Mouse (Mus musculus) myocyte (in vitro differentiated cells): Measurements from ENCODE around the gene Noct. TPM values are rescaled to one million over a fixed set of nuclear protein-coding genes. Genes with fewer than 3 reads are reported as not detected.

ENCODE experiments used
- H3K27me3 ChIP-seq: one replicate; pipeline ENCODE4 v1.6.1; 2011; ENCODE audit not compliant: control insufficient read depth, insufficient read depth, insufficient read length
- H3K36me3 ChIP-seq: one replicate; pipeline ENCODE4 v1.6.1; 2011; ENCODE audit not compliant: control insufficient read depth, insufficient read depth
- H3K4me2 ChIP-seq: one replicate; pipeline ENCODE4 v1.6.1; 2011; ENCODE audit warnings: low read depth, control low read depth
- H3K4me3 ChIP-seq: one replicate; pipeline ENCODE4 v1.5.1; 2011; ENCODE audit warnings: mild to moderate bottlenecking, control low read depth, moderate library complexity
- H3K79me2 ChIP-seq: one replicate; pipeline ENCODE4 v1.6.1; 2011; ENCODE audit not compliant: control insufficient read depth, insufficient read depth
- H3ac ChIP-seq: one replicate; pipeline ENCODE4 v1.6.1; 2011; ENCODE audit not compliant: control insufficient read depth, insufficient read length
- CEBPB ChIP-seq: IDR thresholded peaks from 2 replicates; pipeline ENCODE4 v1.6.1; 2011; ENCODE audit warnings: mild to moderate bottlenecking, moderate library complexity; ENCODE audit not compliant: poor library complexity, insufficient read depth, severe bottlenecking
- E2F4 ChIP-seq: IDR thresholded peaks from one replicate; pipeline ENCODE4 v1.6.1; 2011; ENCODE audit warnings: mild to moderate bottlenecking, control low read depth, moderate library complexity; ENCODE audit not compliant: insufficient read depth
- MAX ChIP-seq: IDR thresholded peaks from one replicate; pipeline ENCODE4 v1.6.1; 2011; ENCODE audit warnings: low read depth, mild to moderate bottlenecking, control low read depth
- MYOD1 ChIP-seq, 3 experiments: IDR thresholded peaks; one replicate each; pipeline ENCODE4 v1.6.1; 2011; ENCODE audit warnings: control low read depth in 2 of 3, low read depth in 2 of 3, mild to moderate bottlenecking in 2 of 3, moderate library complexity in 1 of 3; ENCODE audit not compliant: insufficient read length in 2 of 3, control insufficient read depth in 1 of 3
- MYOG ChIP-seq, 3 experiments: IDR thresholded peaks; one replicate each; pipeline ENCODE4 v1.6.1; 2011; ENCODE audit warnings: control low read depth in 2 of 3, low read depth in 2 of 3, mild to moderate bottlenecking in 2 of 3; ENCODE audit not compliant: insufficient read length in 2 of 3, control insufficient read depth in 1 of 3, insufficient read depth in 1 of 3
- POLR2A ChIP-seq: IDR thresholded peaks from one replicate; pipeline ENCODE4 v1.6.1; 2011; ENCODE audit warnings: low read depth, mild to moderate bottlenecking, control low read depth, moderate library complexity; ENCODE audit not compliant: insufficient read length
- POLR2AphosphoS2 ChIP-seq: IDR thresholded peaks from one replicate; pipeline ENCODE4 v1.6.1; 2011; ENCODE audit warnings: low read depth, control low read depth; ENCODE audit not compliant: insufficient read length
- REST ChIP-seq: IDR thresholded peaks from one replicate; pipeline ENCODE4 v1.6.1; 2011; ENCODE audit warnings: mild to moderate bottlenecking, control low read depth, moderate library complexity; ENCODE audit not compliant: insufficient read depth, insufficient read length
- SRF ChIP-seq: IDR thresholded peaks from one replicate; pipeline ENCODE4 v1.6.1; 2011; ENCODE audit warnings: low read depth; ENCODE audit not compliant: control insufficient read depth, insufficient read length
- TCF12 ChIP-seq: IDR thresholded peaks from one replicate; pipeline ENCODE4 v1.6.1; 2011; ENCODE audit warnings: mild to moderate bottlenecking, control low read depth; ENCODE audit not compliant: poor library complexity, insufficient read depth, severe bottlenecking
- TCF3 ChIP-seq: IDR thresholded peaks from one replicate; pipeline ENCODE4 v1.6.1; 2011; ENCODE audit warnings: low read depth, control low read depth; ENCODE audit not compliant: insufficient read length
- USF1 ChIP-seq: IDR thresholded peaks from one replicate; pipeline ENCODE4 v1.6.1; 2011; ENCODE audit warnings: low read depth, mild to moderate bottlenecking, control low read depth, moderate library complexity
- polyA plus RNA-seq: library from polyadenylated mRNA; unstranded; fragments of >200 nt; fragmentation: generic; extraction: Trizol; gene quantifications from one replicate; pipeline ENCODE4 v1.2.1, GENCODE M21; 2012; ENCODE audit warnings: missing spikeins

The Noct gene
- polyA plus RNA-seq: 7.2 TPM

GRCm38 (mm10) chr3:51224363-51225225 lies at the start of gene Noct:
TSS of gene Noct (plus strand) at chr3:51224447.
- Histone ChIP-seq H3K79me2 (peaks cover 34% of the 10 kb centered on the region), H3K4me3 (peak within 1 kb of the TSS; percentile 44), H3K4me2 (peak within 1 kb of the TSS; percentile 90), H3K36me3 (no peaks in the 10 kb centered on the region), H3ac (peak within 1 kb of the TSS; percentile 93), H3K27me3 (no peaks in the 10 kb centered on the region)
- TF ChIP-seq MYOG (IDR thresholded peaks at IDR 0.05; ENCODE audit: control insufficient read depth in 1 of 3, insufficient read depth in 1 of 3, insufficient read length in 2 of 3, low read depth in 2 of 3) (peak in 1 of 3 experiments; percentile 52), TCF12 (no peak), REST (peak; percentile 34), E2F4 (no peak), TCF3 (no peak), MAX (no peak), MYOD1 (IDR thresholded peaks at IDR 0.05; ENCODE audit: control insufficient read depth in 1 of 3, insufficient read length in 2 of 3, low read depth in 2 of 3) (peak in 1 of 3 experiments; percentile 12), POLR2A (peak; percentile 93), SRF (peak; percentile 65), CEBPB (no peak), POLR2AphosphoS2 (peak; percentile 93), USF1 (no peak)

- Histone ChIP-seq H3ac (no peak overlapping the region), H3K79me2 (no peaks in the 10 kb centered on the region), H3K27me3 (no peaks in the 10 kb centered on the region), H3K36me3 (no peaks in the 10 kb centered on the region), H3K4me3 (no peak overlapping the region), H3K4me2 (no peak overlapping the region)
- no peak for TF ChIP-seq MYOG (IDR thresholded peaks at IDR 0.05; ENCODE audit: control insufficient read depth in 1 of 3, insufficient read depth in 1 of 3, insufficient read length in 2 of 3, low read depth in 2 of 3)
- no peak for TF ChIP-seq CEBPB
- TF ChIP-seq MAX: no peak
- TF ChIP-seq TCF3: no peak
- TF ChIP-seq USF1: no peak
- TF ChIP-seq POLR2AphosphoS2: no peak
- no peak for TF ChIP-seq REST
- no peak for TF ChIP-seq E2F4
- TF ChIP-seq SRF: no peak
- TF ChIP-seq MYOD1 (IDR thresholded peaks at IDR 0.05; ENCODE audit: control insufficient read depth in 1 of 3, insufficient read length in 2 of 3, low read depth in 2 of 3): no peak
- no peak for TF ChIP-seq POLR2A
- no peak for TF ChIP-seq TCF12
These were observed 46.1 kb upstream of the Noct start for GRCm38 (mm10) chr3:51178158-51178557.

GRCm38 (mm10) chr3:51179460-51180146 lies 44.6 kb upstream of the Noct start:
- no peaks in the 10 kb centered on the region for H3K79me2 ChIP-seq
- no peak overlapping the region for H3K4me2 ChIP-seq
- no peaks in the 10 kb centered on the region for H3K27me3 ChIP-seq
- H3K4me3 ChIP-seq: no peak overlapping the region
- no peak overlapping the region for H3ac ChIP-seq
- TF ChIP-seq E2F4: no peak
- no peak for TF ChIP-seq CEBPB
- TF ChIP-seq MYOG (IDR thresholded peaks at IDR 0.05; ENCODE audit: control insufficient read depth in 1 of 3, insufficient read depth in 1 of 3, insufficient read length in 2 of 3, low read depth in 2 of 3): no peak
- no peaks in the 10 kb centered on the region for H3K36me3 ChIP-seq

GRCm38 (mm10) chr3:51180341-51180940 lies 43.8 kb upstream of the Noct start:
- Histone ChIP-seq H3ac (no peak overlapping the region), H3K79me2 (no peaks in the 10 kb centered on the region), H3K4me2 (no peak overlapping the region), H3K4me3 (no peak overlapping the region), H3K36me3 (no peaks in the 10 kb centered on the region), H3K27me3 (no peaks in the 10 kb centered on the region)
- TF ChIP-seq CEBPB (no peak), TCF3 (no peak), E2F4 (no peak), POLR2AphosphoS2 (no peak), POLR2A (no peak), TCF12 (no peak), USF1 (no peak), REST (no peak), MYOG (IDR thresholded peaks at IDR 0.05; ENCODE audit: control insufficient read depth in 1 of 3, insufficient read depth in 1 of 3, insufficient read length in 2 of 3, low read depth in 2 of 3) (no peak), MAX (no peak), SRF (no peak), MYOD1 (IDR thresholded peaks at IDR 0.05; ENCODE audit: control insufficient read depth in 1 of 3, insufficient read length in 2 of 3, low read depth in 2 of 3) (no peak)
